Mouse (Mus musculus) MEL (cell line): ENCODE measurements around the gene Psma5. TPM values are rescaled to one million over a fixed set of nuclear protein-coding genes. Genes with fewer than 3 reads are reported as not detected.

Experiments
- DNase-seq: peaks from one replicate; pipeline ENCODE4 v3.0.0; 2011; ENCODE audit warnings: low read depth, low spot score
- H3K27ac ChIP-seq: 2 replicates; pipeline ENCODE4 v1.5.1; 2012; ENCODE audit warnings: low read depth, mild to moderate bottlenecking, control low read depth, low read length, moderate library complexity; ENCODE audit not compliant: control insufficient read depth
- H3K27me3 ChIP-seq, 2 experiments: fragments of 150-350 bp in 1 of 2; sonication (generic) in 1 of 2; 2 replicates each; pipeline ENCODE4 v1.6.1; 2012; ENCODE audit warnings: low read length in 2 of 2, mild to moderate bottlenecking in 2 of 2, improper control_type of control experiment in 1 of 2, moderate library complexity in 1 of 2; ENCODE audit not compliant: insufficient read depth in 2 of 2, control insufficient read depth in 1 of 2
- H3K36me3 ChIP-seq, 2 experiments: 2 replicates each; pipeline ENCODE4 v1.6.1; 2012 to 2014; ENCODE audit warnings: low read length in 2 of 2, improper control_type of control experiment in 1 of 2, inconsistent platforms in 1 of 2, mild to moderate bottlenecking in 1 of 2; ENCODE audit not compliant: insufficient read depth in 2 of 2, control insufficient read depth in 1 of 2
- H3K4me1 ChIP-seq, 2 experiments: fragments of 150-350 bp in 1 of 2; sonication (generic) in 1 of 2; 2 replicates each; pipeline ENCODE4 v1.6.1; 2012; ENCODE audit warnings: low read length in 2 of 2, improper control_type of control experiment in 1 of 2, mild to moderate bottlenecking in 1 of 2; ENCODE audit not compliant: insufficient read depth in 2 of 2, control insufficient read depth in 1 of 2
- H3K4me3 ChIP-seq, 2 experiments: fragments of 150-350 bp in 1 of 2; sonication (generic) in 1 of 2; 2 replicates each; pipeline ENCODE4 v1.5.1; 2012; ENCODE audit warnings: low read depth in 2 of 2, low read length in 2 of 2, mild to moderate bottlenecking in 2 of 2, moderate library complexity in 2 of 2, control low read depth in 1 of 2, improper control_type of control experiment in 1 of 2; ENCODE audit not compliant: control insufficient read depth in 1 of 2, insufficient read depth in 1 of 2
- H3K79me2 ChIP-seq: 2 replicates; pipeline ENCODE4 v1.6.1; 2012; ENCODE audit warnings: mild to moderate bottlenecking, low read length, moderate library complexity; ENCODE audit not compliant: control insufficient read depth, poor library complexity, insufficient read depth
- H3K9ac ChIP-seq: 2 replicates; pipeline ENCODE4 v1.6.1; 2012; ENCODE audit warnings: low read depth, mild to moderate bottlenecking, control low read depth, low read length, moderate library complexity; ENCODE audit not compliant: control insufficient read depth, poor library complexity, severe bottlenecking
- H3K9me3 ChIP-seq: fragments of 150-350 bp; sonication (generic); replicated peaks from 2 replicates; pipeline ENCODE4 v1.6.1; 2012; ENCODE audit warnings: mild to moderate bottlenecking, low read length, improper control_type of control experiment, moderate library complexity; ENCODE audit not compliant: insufficient read depth
- BHLHE40 ChIP-seq: IDR thresholded peaks from 2 replicates; pipeline ENCODE4 v1.6.1; 2012; ENCODE audit warnings: low read depth, mild to moderate bottlenecking, inconsistent platforms, low read length, improper control_type of control experiment, borderline replicate concordance
- CHD1 ChIP-seq: IDR thresholded peaks from 2 replicates; pipeline ENCODE4 v1.6.1; 2012; ENCODE audit warnings: low read depth, mild to moderate bottlenecking, inconsistent platforms, low read length, improper control_type of control experiment
- CHD2 ChIP-seq: IDR thresholded peaks from 2 replicates; pipeline ENCODE4 v1.6.1; 2011; ENCODE audit warnings: low read length, improper control_type of control experiment
- CTCF ChIP-seq, 3 experiments: IDR thresholded peaks in 2 of 3; conservative IDR thresholded peaks in 1 of 3; 2 replicates each; pipeline ENCODE4 v1.5.1; 2011 to 2012; ENCODE audit warnings: low read length in 3 of 3, low read depth in 2 of 3, mild to moderate bottlenecking in 2 of 3, improper control_type of control experiment in 1 of 3, inconsistent platforms in 1 of 3, mixed read lengths in 1 of 3, moderate library complexity in 1 of 3; ENCODE audit not compliant: control insufficient read depth in 1 of 3, insufficient read depth in 1 of 3, poor library complexity in 1 of 3, severe bottlenecking in 1 of 3
- ETS1 ChIP-seq: IDR thresholded peaks from 2 replicates; pipeline ENCODE4 v1.6.1; 2012; ENCODE audit warnings: low read depth, mild to moderate bottlenecking, inconsistent platforms, low read length, improper control_type of control experiment, moderate library complexity
- GABPA ChIP-seq: IDR thresholded peaks from 2 replicates; pipeline ENCODE4 v1.6.1; 2012; ENCODE audit warnings: low read depth, mild to moderate bottlenecking, inconsistent platforms, low read length, improper control_type of control experiment, moderate library complexity
- JUND ChIP-seq: IDR thresholded peaks from 2 replicates; pipeline ENCODE4 v1.6.1; 2011; ENCODE audit warnings: low read depth, mild to moderate bottlenecking, improper control_type of control experiment, low read length
- MAX ChIP-seq: IDR thresholded peaks from 2 replicates; pipeline ENCODE4 v1.6.1; 2011; ENCODE audit warnings: low read length, improper control_type of control experiment
- MAZ ChIP-seq: IDR thresholded peaks from 2 replicates; pipeline ENCODE4 v1.6.1; 2012; ENCODE audit warnings: low read depth, mild to moderate bottlenecking, inconsistent platforms, low read length, improper control_type of control experiment
- MEF2A ChIP-seq: IDR thresholded peaks from 2 replicates; pipeline ENCODE4 v1.6.1; 2014; ENCODE audit warnings: low read depth, mild to moderate bottlenecking, inconsistent platforms, low read length, improper control_type of control experiment; ENCODE audit not compliant: poor library complexity, insufficient replicate concordance, severe bottlenecking; ENCODE audit errors: extremely low read depth
- MXI1 ChIP-seq: IDR thresholded peaks from 2 replicates; pipeline ENCODE4 v1.6.1; 2011; ENCODE audit warnings: mild to moderate bottlenecking, low read depth, low read length, improper control_type of control experiment
- MYB ChIP-seq: IDR thresholded peaks from 2 replicates; pipeline ENCODE4 v1.6.1; 2011; ENCODE audit warnings: mild to moderate bottlenecking, low read depth, low read length, improper control_type of control experiment
- MYC ChIP-seq: IDR thresholded peaks from 2 replicates; pipeline ENCODE4 v1.6.1; 2011; ENCODE audit warnings: low read depth, mild to moderate bottlenecking, low read length, improper control_type of control experiment, moderate library complexity
- NRF1 ChIP-seq: IDR thresholded peaks from 2 replicates; pipeline ENCODE4 v1.6.1; 2014; ENCODE audit warnings: low read depth, mild to moderate bottlenecking, inconsistent platforms, low read length, improper control_type of control experiment, moderate library complexity; ENCODE audit not compliant: poor library complexity, insufficient read depth, severe bottlenecking
- POLR2A ChIP-seq, 2 experiments: IDR thresholded peaks; 2 replicates each; pipeline ENCODE4 v1.6.1; 2011 to 2012; ENCODE audit warnings: low read length in 2 of 2, mild to moderate bottlenecking in 2 of 2, control low read depth in 1 of 2, improper control_type of control experiment in 1 of 2, low read depth in 1 of 2, moderate library complexity in 1 of 2; ENCODE audit not compliant: control insufficient read depth in 1 of 2, insufficient read depth in 1 of 2, poor library complexity in 1 of 2
- POLR2AphosphoS2 ChIP-seq: IDR thresholded peaks from 2 replicates; pipeline ENCODE4 v1.6.1; 2011; ENCODE audit warnings: low read length, improper control_type of control experiment
- RCOR1 ChIP-seq: IDR thresholded peaks from 2 replicates; pipeline ENCODE4 v1.6.1; 2012; ENCODE audit warnings: low read depth, mild to moderate bottlenecking, inconsistent platforms, low read length, improper control_type of control experiment
- TAL1 ChIP-seq: IDR thresholded peaks from 2 replicates; pipeline ENCODE4 v1.6.1; 2012; ENCODE audit warnings: mild to moderate bottlenecking, inconsistent platforms, low read length, moderate library complexity, mixed read lengths
- TBP ChIP-seq: IDR thresholded peaks from 2 replicates; pipeline ENCODE4 v1.8.0; 2011; ENCODE audit warnings: low read depth, low read length, improper control_type of control experiment
- UBTF ChIP-seq: IDR thresholded peaks from 2 replicates; pipeline ENCODE4 v1.6.1; 2012; ENCODE audit warnings: low read depth, mild to moderate bottlenecking, inconsistent platforms, low read length, improper control_type of control experiment, moderate library complexity, borderline replicate concordance; ENCODE audit not compliant: insufficient read depth
- USF1 ChIP-seq: IDR thresholded peaks from 2 replicates; pipeline ENCODE4 v1.6.1; 2014; ENCODE audit warnings: low read depth, mild to moderate bottlenecking, inconsistent platforms, low read length, improper control_type of control experiment, moderate library complexity
- ZKSCAN1 ChIP-seq: IDR thresholded peaks from 2 replicates; pipeline ENCODE4 v1.6.1; 2012; ENCODE audit warnings: low read depth, mild to moderate bottlenecking, inconsistent platforms, low read length, improper control_type of control experiment, moderate library complexity
- ZMIZ1 ChIP-seq: IDR thresholded peaks from 2 replicates; pipeline ENCODE4 v1.6.1; 2012; ENCODE audit warnings: low read depth, mild to moderate bottlenecking, inconsistent platforms, low read length, improper control_type of control experiment, moderate library complexity
- ZNF384 ChIP-seq: IDR thresholded peaks from 2 replicates; pipeline ENCODE4 v1.6.1; 2012; ENCODE audit warnings: low read depth, mild to moderate bottlenecking, inconsistent platforms, low read length, improper control_type of control experiment
- polyA plus RNA-seq, 2 experiments: library from polyadenylated mRNA; stranded (reverse) in 1 of 2; unstranded in 1 of 2; fragments of >175 nt in 1 of 2; fragments of >200 nt in 1 of 2; gene quantifications; 2 replicates each; pipeline versions ENCODE4 v1.2.1 to v1.2.4; 2012; ENCODE audit warnings: low replicate concordance in 2 of 2, low read depth in 1 of 2; ENCODE audit not compliant: insufficient read length in 2 of 2, insufficient read depth in 1 of 2, missing spikeins in 1 of 2
- total RNA-seq: library from RNA; depleted of rRNA; stranded (reverse); fragments of 300-350 nt; gene quantifications from 2 replicates; pipeline ENCODE4 v1.2.3, GENCODE M21; 2012

Psma5 gene
- total and polyA plus RNA-seq, 3 experiments, result 353 to 429 TPM; not detected in 1

DNA sequence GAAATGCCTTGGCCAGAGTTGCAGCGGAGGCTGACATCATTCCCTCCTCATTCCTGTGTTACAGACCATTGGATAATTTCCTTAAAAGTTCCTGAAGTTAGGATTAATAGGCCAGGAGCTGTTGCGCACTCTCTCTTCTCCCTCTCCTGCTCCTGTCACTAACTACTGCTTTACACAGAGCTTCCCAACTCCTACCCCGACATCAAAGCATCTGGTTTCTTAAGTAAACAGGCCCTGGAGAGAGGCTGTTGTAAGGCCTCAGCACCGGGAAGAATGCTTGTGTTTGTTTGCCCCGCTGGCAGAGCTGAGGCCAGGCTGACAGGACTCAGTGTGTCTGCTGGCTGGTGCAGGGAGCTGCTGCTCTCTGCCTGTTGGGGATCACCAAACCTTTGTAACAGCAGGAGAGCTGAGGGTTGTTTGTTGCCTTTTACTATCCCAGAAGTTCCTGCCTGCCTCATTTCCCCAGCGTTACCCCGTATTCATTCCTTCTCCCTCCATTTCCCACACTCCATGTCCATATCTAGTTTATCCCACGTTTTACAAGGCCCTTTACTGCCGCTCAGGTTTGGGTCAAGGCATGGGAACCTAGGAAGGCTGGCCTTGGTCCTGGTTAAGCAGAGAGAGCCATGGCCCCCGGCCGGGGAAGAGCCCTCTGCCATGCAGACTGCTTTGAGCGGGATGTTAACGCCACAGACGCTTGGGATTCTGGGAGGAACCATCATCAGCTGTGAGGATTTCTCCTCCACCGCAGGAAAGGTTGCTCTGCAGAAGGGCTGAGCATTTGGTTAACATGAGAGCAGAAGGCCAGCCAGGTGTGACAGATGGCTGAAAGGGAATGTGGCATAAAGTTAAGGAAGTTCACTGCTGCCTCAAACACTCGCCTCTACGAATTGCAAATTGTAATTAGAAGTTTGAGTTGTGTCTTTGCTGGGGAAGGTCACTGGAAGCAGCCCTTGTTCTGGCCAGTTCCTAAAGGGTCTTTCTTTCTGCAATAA lies 31.4 kb downstream of the Psma5 start:
- Histone ChIP-seq H3K4me3 (no peak overlapping the region), H3K36me3 (peaks cover 0 to 3% of the 10 kb centered on the region in 2 experiments; a peak in 1 of 4 replicates), H3K79me2 (peaks cover 1% of the 10 kb centered on the region; the same call in 1 of the 2 replicates), H3K9me3 (no peaks in the 10 kb centered on the region), H3K27ac (no peak overlapping the region), H3K4me1 (peaks cover 0 to 4% of the 10 kb centered on the region in 2 experiments; a peak in 1 of 4 replicates), H3K9ac (no peak overlapping the region), H3K27me3 (no peaks in the 10 kb centered on the region)
- TF ChIP-seq CHD1 (no peak), RCOR1 (no peak), MAZ (no peak), USF1 (no peak), ZMIZ1 (no peak), ZKSCAN1 (no peak), POLR2AphosphoS2 (no peak), POLR2A (IDR thresholded peaks at IDR 0.05; ENCODE audit: control insufficient read depth in 1 of 2, insufficient read depth in 1 of 2, low read depth in 1 of 2, low read length in 2 of 2, poor library complexity in 1 of 2) (no peak), UBTF (no peak), GABPA (no peak), ETS1 (no peak), JUND (no peak), MYB (no peak), MYC (no peak)
- no peak for DNase-seq

DNA sequence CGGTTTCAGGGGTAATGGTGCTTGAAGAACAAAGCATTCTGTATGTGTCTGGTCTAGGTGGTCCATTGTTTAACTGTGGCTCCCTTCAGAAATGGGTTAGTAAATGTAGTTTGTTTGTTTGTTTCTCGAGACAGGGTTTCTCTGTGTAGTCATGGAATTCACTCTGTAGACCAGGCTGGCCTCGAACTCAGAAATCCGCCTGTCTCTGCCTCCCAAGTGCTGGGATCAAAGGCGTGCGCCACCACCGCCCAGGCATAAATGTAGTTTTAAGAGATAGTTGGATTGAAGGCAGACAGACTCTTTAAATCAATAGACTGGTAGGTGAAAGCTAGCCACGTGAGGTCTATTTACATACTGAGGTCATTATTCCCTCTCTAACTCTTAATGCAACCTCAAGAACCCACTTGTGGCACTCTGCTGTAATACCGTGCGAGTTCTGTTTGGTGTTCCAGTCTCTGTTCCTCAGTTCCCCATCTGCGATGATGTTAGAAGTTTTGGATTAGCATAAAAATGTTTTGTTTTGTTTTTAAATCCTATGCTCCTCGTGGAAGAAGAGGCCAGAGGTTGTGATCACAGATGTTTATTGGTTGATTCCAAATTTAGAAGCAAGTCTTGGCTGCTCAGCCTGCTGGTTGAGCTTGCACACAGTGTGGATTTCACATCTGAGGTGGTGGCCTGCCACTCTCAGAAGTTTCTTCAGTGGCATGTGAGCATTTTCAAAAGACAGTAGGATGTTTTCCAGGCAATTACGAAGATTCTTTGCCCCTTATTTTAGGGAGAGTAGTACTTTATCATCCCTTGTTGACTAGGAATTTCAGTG lies 32.8 kb downstream of the Psma5 start:
- H3K79me2 ChIP-seq, result no peaks in the 10 kb centered on the region
- no peaks in the 10 kb centered on the region for H3K9me3 ChIP-seq
- no peak overlapping the region for H3K27ac ChIP-seq
- peaks cover 0 to 9% of the 10 kb centered on the region in 2 experiments; a peak in 2 of 4 replicates for H3K36me3 ChIP-seq
- no peak overlapping the region for H3K9ac ChIP-seq
- H3K4me1 ChIP-seq, result peaks cover 7% of the 10 kb centered on the region in 2 experiments; a peak in 3 of 4 replicates
- no peak overlapping the region for H3K4me3 ChIP-seq
- TF ChIP-seq TBP, result no peak
- TF ChIP-seq MEF2A, result no peak
- no peak for TF ChIP-seq CHD2
- TF ChIP-seq MYC, result no peak
- TF ChIP-seq POLR2A (IDR thresholded peaks at IDR 0.05; ENCODE audit: control insufficient read depth in 1 of 2, insufficient read depth in 1 of 2, low read depth in 1 of 2, low read length in 2 of 2, poor library complexity in 1 of 2), result no peak
- TF ChIP-seq POLR2AphosphoS2, result no peak
- no peak for TF ChIP-seq RCOR1
- no peak for TF ChIP-seq BHLHE40
- no peak for TF ChIP-seq MXI1
- no peak for TF ChIP-seq MAX
- TF ChIP-seq TAL1, result no peak
- no peak for TF ChIP-seq ZNF384
- no peak for TF ChIP-seq NRF1
- TF ChIP-seq CTCF (IDR thresholded peaks at IDR 0.05 in 2 of 3, conservative IDR thresholded peaks at IDR 0.05 in 1 of 3; ENCODE audit: control insufficient read depth in 1 of 3, insufficient read depth in 1 of 3, low read depth in 2 of 3, low read length in 3 of 3, poor library complexity in 1 of 3, severe bottlenecking in 1 of 3), result no peak
- no peaks in the 10 kb centered on the region for H3K27me3 ChIP-seq
- no peak for DNase-seq
